Mouse (Mus musculus) right cerebral cortex, adult 2 months (tissue): ENCODE results near the gene Olfr1437.
"Not testable (repeated sequence)": the region's sequence is repeated elsewhere in the genome, so short reads cannot be mapped to it uniquely, and the experiment has no call there.

ENCODE experiments used
- DNase-seq, 2 experiments: peaks; one replicate each; pipeline ENCODE4 v3.0.0; 2021 to 2022; ENCODE audit warnings: low spot score in 2 of 2

Gene Olfr1437

DNA sequence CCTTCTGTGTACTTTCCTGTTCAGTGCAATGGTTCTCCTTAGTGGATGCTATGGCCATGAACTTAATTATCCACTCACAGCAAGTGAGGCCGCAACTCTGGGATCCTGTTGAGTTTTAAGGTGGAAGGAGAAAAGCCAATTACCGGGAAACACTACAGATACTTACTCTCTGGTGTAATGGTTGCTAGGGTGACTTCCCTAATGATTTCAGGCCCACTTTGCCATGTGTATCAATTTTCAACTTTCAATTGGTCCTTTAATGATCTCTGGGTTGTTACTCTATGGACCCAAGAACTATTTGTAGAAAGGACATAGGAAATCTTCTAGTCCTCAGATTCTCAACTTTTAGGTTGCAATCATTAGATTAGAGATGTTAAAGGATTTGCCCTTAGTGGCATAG lies at the start of gene Olfr1437:
Gene Olfr1437, minus strand, starts transcription at position 101 of the 400 bp plus-strand sequence.
- no peak for DNase-seq

- DNase-seq, result peak; percentile 12 to 37
Measured at GRCm38 (mm10) chr19:12374465-12375025, 49.6 kb upstream of the Olfr1437 start.

DNA sequence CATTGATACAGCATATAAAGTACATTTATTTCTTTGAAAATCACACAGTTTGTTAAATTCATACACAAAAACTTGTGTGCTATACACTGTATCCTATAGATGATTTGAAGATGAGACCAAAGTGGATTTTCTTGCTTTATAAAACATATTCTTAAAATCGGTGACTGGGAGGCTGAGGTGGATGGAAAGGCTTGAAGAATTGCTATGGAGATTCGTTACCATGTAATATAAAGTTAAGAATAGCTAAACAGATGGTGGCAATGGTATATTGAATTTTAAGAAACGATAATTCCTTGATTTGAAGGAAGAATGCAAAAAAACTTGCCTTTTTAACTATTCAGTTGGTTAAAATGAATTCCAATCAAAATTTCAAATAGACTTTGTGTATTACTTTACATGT lies 48.1 kb upstream of the Olfr1437 start:
- DNase-seq, result no peak

GRCm38 (mm10) chr19:12335810-12336209 lies 10.9 kb upstream of the Olfr1437 start, which contains the start of gene Olfr1438-ps1:
TSS of gene Olfr1438-ps1 (minus strand) at chr19:12335910.
- DNase-seq, result no peak

DNA sequence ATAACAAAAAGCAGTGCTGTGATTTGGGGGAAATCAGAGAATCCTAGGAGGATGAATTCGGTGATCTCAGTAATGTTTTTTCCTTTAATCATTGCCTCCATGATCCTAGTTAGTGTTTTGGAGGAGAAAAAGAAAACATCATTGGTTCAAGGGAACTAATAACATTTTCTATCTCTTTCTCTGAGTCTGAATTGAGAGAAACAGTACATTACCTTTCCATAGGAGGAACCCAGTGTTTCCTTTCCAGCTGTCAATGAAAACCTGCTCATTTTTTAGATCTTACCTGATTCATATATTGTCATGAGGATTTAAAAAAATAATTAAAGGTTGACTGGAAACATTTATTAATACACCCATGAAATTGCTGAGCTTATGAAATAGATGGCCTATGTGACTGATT lies 25.9 kb downstream of the Olfr1437 start, which contains the start of gene Olfr1436:
Gene Olfr1436, minus strand, starts transcription at position 101 of the 400 bp plus-strand sequence.
- not testable (repeated sequence) for DNase-seq

- DNase-seq, result peak in 1 of 2 experiments; percentile 2
Measured at GRCm38 (mm10) chr19:12292979-12293378, 31.9 kb downstream of the Olfr1437 start.

GRCm38 (mm10) chr19:12279554-12279953 lies 45.3 kb downstream of the Olfr1437 start, which contains the start of gene Olfr1434:
TSS of gene Olfr1434 (plus strand) at chr19:12279854.
- DNase-seq, result no peak
